Mouse (Mus musculus): ENCODE data around the gene Marc2.

- TF ChIP-seq CTCF (conservative IDR thresholded peaks at IDR 0.05; ENCODE audit: low read length): no peak
- TF ChIP-seq NANOG (IDR thresholded peaks at IDR 0.05; ENCODE audit: borderline replicate concordance, low read length): no peak
- TF ChIP-seq POU5F1 (IDR thresholded peaks at IDR 0.05; ENCODE audit: borderline replicate concordance, low read length): no peak
These were observed 7.7 kb upstream of the Marc2 start for GRCm38 (mm10) chr1:184853922-184854321.
